Mouse (Mus musculus) stomach, adult 2 months (tissue): ENCODE measurements around the gene Dusp14. TPM values are rescaled to one million over a fixed set of nuclear protein-coding genes. Genes with fewer than 3 reads are reported as not detected.

Experiments used
- polyA plus RNA-seq: library from polyadenylated mRNA; depleted of rRNA; stranded (reverse); fragments of >200 nt; gene quantifications from 2 replicates; pipeline ENCODE4 v1.2.3, GENCODE M21; 2012; rRNA removed

Gene Dusp14
- polyA plus RNA-seq, result 21.2 and 41.8 TPM in 2 replicates

DNA sequence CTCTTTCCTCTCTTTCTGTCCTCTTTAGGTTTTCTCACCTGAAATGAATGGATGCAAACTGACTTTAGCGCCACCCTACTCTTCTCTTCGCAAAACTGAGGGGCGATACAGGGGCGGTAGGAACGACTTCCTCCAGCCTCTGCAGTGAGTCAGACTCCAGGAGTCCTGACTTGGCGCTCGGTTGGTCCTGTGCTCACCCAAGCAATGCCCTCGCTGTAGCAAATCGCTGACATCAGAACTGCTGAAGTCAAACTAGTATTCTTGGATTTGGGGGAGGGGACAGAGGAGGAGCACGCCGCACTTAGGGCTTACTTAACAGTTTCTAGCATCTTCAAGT is at the start of gene Dusp14:
TSS of gene Dusp14 (minus strand) at position 228 of the 337 bp plus-strand sequence.

Other genes with a start within 250 kb of the Dusp14 start
- gene Hnf1b, start 219.2 kb downstream of the Dusp14 start, polyA plus RNA-seq, result 10.0 and 14.3 TPM in 2 replicates
- 0.32 and 0.47 TPM in 2 replicates for gene Ddx52, start 127.2 kb downstream of the Dusp14 start, polyA plus RNA-seq
- 5.5 and 6.9 TPM in 2 replicates for gene Synrg, start 104.8 kb downstream of the Dusp14 start, polyA plus RNA-seq
- gene Tada2a, start 60.3 kb upstream of the Dusp14 start, polyA plus RNA-seq, result 0.60 and 1.6 TPM in 2 replicates
- 2.6 and 2.9 TPM in 2 replicates for gene Acaca, start 60.4 kb upstream of the Dusp14 start, polyA plus RNA-seq
- not detected in 2 replicates for gene Gm11437, start 98.2 kb upstream of the Dusp14 start, polyA plus RNA-seq